In the genomic region with DNA sequence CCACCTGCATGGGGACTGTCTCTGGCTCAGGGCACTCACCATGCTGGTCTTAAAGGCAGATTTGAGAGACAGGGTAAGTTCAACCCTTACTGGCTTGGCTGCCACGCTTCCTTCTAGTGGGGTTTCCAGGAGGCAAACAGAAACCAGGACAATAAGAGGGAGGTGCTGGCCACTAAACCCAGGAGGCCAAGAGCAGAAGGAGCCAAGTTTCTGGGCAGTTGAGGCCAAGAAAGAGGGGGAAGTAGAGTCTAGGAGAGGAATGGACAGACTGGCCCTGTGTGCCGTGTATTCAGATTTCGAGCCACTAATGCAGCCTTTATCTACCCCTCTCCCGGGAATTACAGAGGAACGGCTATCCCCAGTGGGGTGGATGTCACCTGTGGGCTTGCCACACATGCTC, we compare ENCODE assay signal across 11 mouse cellular contexts.
DNase-seq lines count a peak whose midpoint lies in the region; ATAC-seq and TF ChIP-seq lines count a peak whose summit lies in the region.
"Had no signal": no experiment of that assay in that cellular context is flagged by ENCODE, and none has a peak within 500 bp of the region (broad histone marks: within the 10 kb centered on the region; RNA-seq: fewer than 3 reads in every experiment).

No protein-coding gene starts in this region.

- 75% methylated on average over 5 of the region's 5 CpGs for WGBS in hindbrain, embryonic 11.5 days
- 54% methylated on average over 5 of the region's 5 CpGs for WGBS in hindbrain, postnatal 0 days
- 51% methylated on average over 5 of the region's 5 CpGs for WGBS in heart, embryonic 14.5 days
- WGBS in midbrain, embryonic 15.5 days = 59% methylated on average over 5 of the region's 5 CpGs

- no peak for DNase-seq in hindbrain, embryonic 11.5 days (ENCODE audit: low spot score)
- DNase-seq in hindbrain, postnatal 0 days (ENCODE audit: low spot score) = no peak
- DNase-seq in adipocyte (ENCODE audit: low spot score) = peak; percentile 40
- DNase-seq in layer of hippocampus, adult 18-20 months (ENCODE audit: low spot score in 2 of 2) = no peak
- DNase-seq in right cerebral cortex, postnatal 14 days = no peak
- DNase-seq: adrenal gland, postnatal 25 days; kidney, postnatal 10 days; lung, postnatal 4 days had no signal

- H3K27me3 ChIP-seq in hindbrain, embryonic 11.5 days (ENCODE audit: control insufficient read depth, insufficient read depth, low read length) = no peaks in the 10 kb centered on the region
- no peaks in the 10 kb centered on the region for H3K27me3 ChIP-seq in hindbrain, postnatal 0 days (ENCODE audit: insufficient read depth, low read length)
- H3K27me3 ChIP-seq in heart, embryonic 14.5 days (ENCODE audit: control insufficient read depth, insufficient read depth, low read length) = no peaks in the 10 kb centered on the region
- no peaks in the 10 kb centered on the region for H3K27me3 ChIP-seq in midbrain, embryonic 15.5 days (replicated peaks)
- H3K27me3 ChIP-seq: limb, embryonic 15.5 days had no signal

- peak overlapping the region; percentile 41; the same call in 1 of the 2 replicates for H3K4me2 ChIP-seq in hindbrain, embryonic 11.5 days (replicated peaks; ENCODE audit: low read depth, low read length)
- H3K4me2 ChIP-seq in hindbrain, postnatal 0 days (ENCODE audit: low read depth, low read length) = no peak overlapping the region
- peak overlapping the region; percentile 48 for H3K4me2 ChIP-seq in heart, embryonic 14.5 days (ENCODE audit: low read length)
- H3K4me2 ChIP-seq in midbrain, embryonic 15.5 days = no peak overlapping the region
- H3K4me2 ChIP-seq: limb, embryonic 15.5 days had no signal

- 0 out of 2 replicates have a peak overlapping the region, but pooled peaks have one; percentile 51 for H3K9ac ChIP-seq in hindbrain, embryonic 11.5 days (ENCODE audit: low read depth, low read length)
- no peak overlapping the region for H3K9ac ChIP-seq in hindbrain, postnatal 0 days (replicated peaks; ENCODE audit: low read length)
- H3K9ac ChIP-seq in heart, embryonic 14.5 days (ENCODE audit: low read length) = peak overlapping the region; percentile 42
- no peak overlapping the region for H3K9ac ChIP-seq in midbrain, embryonic 15.5 days
- H3K9ac ChIP-seq: limb, embryonic 15.5 days had no signal

- H3K27ac ChIP-seq in hindbrain, embryonic 11.5 days (ENCODE audit: low read depth, low read length) = 0 out of 2 replicates have a peak overlapping the region, but pooled peaks have one; percentile 88
- no peak overlapping the region for H3K27ac ChIP-seq in hindbrain, postnatal 0 days
- H3K27ac ChIP-seq in heart, embryonic 14.5 days (replicated peaks in 1 of 2; ENCODE audit: control insufficient read depth in 1 of 2, insufficient read depth in 1 of 2, low read depth in 2 of 2, low read length in 2 of 2) = peak overlapping the region in 1 of 2 experiments; percentile 3; a peak in 1 of 4 replicates
- H3K27ac ChIP-seq in midbrain, embryonic 15.5 days = 0 out of 2 replicates have a peak overlapping the region, but pooled peaks have one; percentile 23
- H3K27ac ChIP-seq: limb, embryonic 15.5 days had no signal

- no peak for ATAC-seq in hindbrain, embryonic 11.5 days (ENCODE audit: low FRiP score)
- no peak for ATAC-seq in hindbrain, postnatal 0 days
- ATAC-seq in heart, embryonic 14.5 days (ENCODE audit: insufficient number of reproducible peaks, insufficient read depth, low FRiP score, low read depth) = no peak
- ATAC-seq in midbrain, embryonic 15.5 days (replicated peaks) = no peak

- no peaks in the 10 kb centered on the region for H3K9me3 ChIP-seq in hindbrain, embryonic 11.5 days (ENCODE audit: control insufficient read depth, low read length)
- no peaks in the 10 kb centered on the region for H3K9me3 ChIP-seq in hindbrain, postnatal 0 days (ENCODE audit: low read length)
- no peaks in the 10 kb centered on the region for H3K9me3 ChIP-seq in heart, embryonic 14.5 days (ENCODE audit: control insufficient read depth, low read length)
- no peaks in the 10 kb centered on the region for H3K9me3 ChIP-seq in midbrain, embryonic 15.5 days
- H3K9me3 ChIP-seq: limb, embryonic 15.5 days had no signal

- no peak for TF ChIP-seq CTCF in hindbrain, postnatal 0 days (IDR thresholded peaks at IDR 0.05; ENCODE audit: low read depth)

- H3K4me1 ChIP-seq in hindbrain, embryonic 11.5 days (replicated peaks; ENCODE audit: control insufficient read depth, insufficient read depth, low read length) = peaks cover 22% of the 10 kb centered on the region; the same call in 1 of the 2 replicates
- H3K4me1 ChIP-seq in hindbrain, postnatal 0 days (ENCODE audit: insufficient read depth, low read length) = peaks cover 18% of the 10 kb centered on the region
- peaks cover 54 to 62% of the 10 kb centered on the region in 2 experiments for H3K4me1 ChIP-seq in heart, embryonic 14.5 days (ENCODE audit: control insufficient read depth in 2 of 2, insufficient read depth in 2 of 2, low read length in 2 of 2)
- H3K4me1 ChIP-seq in midbrain, embryonic 15.5 days = peaks cover 45% of the 10 kb centered on the region

- H3K36me3 ChIP-seq in hindbrain, embryonic 11.5 days (ENCODE audit: control insufficient read depth, insufficient read depth, low read length) = no peaks in the 10 kb centered on the region
- H3K36me3 ChIP-seq in hindbrain, postnatal 0 days (ENCODE audit: insufficient read depth, low read length) = no peaks in the 10 kb centered on the region
- peaks cover 8% of the 10 kb centered on the region; the same call in 1 of the 2 replicates for H3K36me3 ChIP-seq in heart, embryonic 14.5 days (ENCODE audit: control insufficient read depth, insufficient read depth, low read length)
- no peaks in the 10 kb centered on the region for H3K36me3 ChIP-seq in midbrain, embryonic 15.5 days (replicated peaks)
- H3K36me3 ChIP-seq: limb, embryonic 15.5 days had no signal

- peak overlapping the region; percentile 29; the same call in 1 of the 2 replicates for H3K4me3 ChIP-seq in hindbrain, embryonic 11.5 days (ENCODE audit: low read depth, low read length)
- H3K4me3 ChIP-seq in hindbrain, postnatal 0 days (ENCODE audit: low read length) = no peak overlapping the region
- H3K4me3 ChIP-seq in heart, embryonic 14.5 days (ENCODE audit: control insufficient read depth in 1 of 2, insufficient read depth in 1 of 2, low read depth in 1 of 2, low read length in 2 of 2) = peak overlapping the region; percentile 4 to 5; a peak in 1 of 4 replicates
- H3K4me3 ChIP-seq in midbrain, embryonic 15.5 days = no peak overlapping the region
- H3K4me3 ChIP-seq: limb, embryonic 15.5 days had no signal

Comparison
In these comparisons a context has a peak if more than half of its experiments do, and no peak if none do; other contexts are left out.
1. H3K4me2 ChIP-seq: peak in hindbrain, embryonic 11.5 days (single experiment) and heart, embryonic 14.5 days (single experiment); none in hindbrain, postnatal 0 days (single experiment) and midbrain, embryonic 15.5 days (single experiment).
2. H3K4me3 ChIP-seq: peak in hindbrain, embryonic 11.5 days (single experiment) and heart, embryonic 14.5 days (2 of 2); none in hindbrain, postnatal 0 days (single experiment) and midbrain, embryonic 15.5 days (single experiment).
3. H3K9ac ChIP-seq: peak in hindbrain, embryonic 11.5 days (single experiment) and heart, embryonic 14.5 days (single experiment); none in hindbrain, postnatal 0 days (single experiment) and midbrain, embryonic 15.5 days (single experiment).